Mouse (Mus musculus) bone marrow macrophage, adult 2 months (primary cell): ENCODE results near the gene Nprl3.

Experiments
- CTCF ChIP-seq: IDR thresholded peaks from 2 replicates; pipeline ENCODE4 v1.5.1; 2012; ENCODE audit warnings: low read depth, mild to moderate bottlenecking, low read length, moderate library complexity
- POLR2A ChIP-seq: IDR thresholded peaks from 2 replicates; pipeline ENCODE4 v1.6.1; 2012; ENCODE audit warnings: mild to moderate bottlenecking, low read depth, low read length, borderline replicate concordance

GRCm38 (mm10) chr11:32302824-32303419 lies 35.4 kb upstream of the Nprl3 start:
- TF ChIP-seq CTCF (no peak), POLR2A (no peak)
